Mouse (Mus musculus): ENCODE results near the gene Mapk1ip1l. TPM values are rescaled to one million over a fixed set of nuclear protein-coding genes. Genes with fewer than 3 reads are reported as not detected.

Gene Mapk1ip1l
- polyA plus RNA-seq, 1 experiment from 2014 or later = 79.9 TPM

GRCm38 (mm10) chr14:47367461-47367860 lies 69.4 kb downstream of the Mapk1ip1l start, which contains the start of gene Lgals3:
TSS of gene Lgals3 (plus strand) at chr14:47367751.
- 32% methylated on average over 9 of the region's 9 CpGs for WGBS
- Histone ChIP-seq H3K4me3 (no peak within 1 kb of the TSS), H3K4me1 (peaks cover 11% of the 10 kb centered on the region), H3K27ac (replicated peaks) (no peak within 1 kb of the TSS), H3K9ac (replicated peaks) (no peak within 1 kb of the TSS), H3K4me2 (replicated peaks) (peak within 1 kb of the TSS; percentile 35), H3K27me3 (0 out of 2 replicates have a peak, but pooled peaks cover 3% of the 10 kb centered on the region), H3K9me3 (no peaks in the 10 kb centered on the region), H3K36me3 (no peaks in the 10 kb centered on the region)
- peak; percentile 77 for ATAC-seq (ENCODE audit: low FRiP score, low read depth)

GRCm38 (mm10) chr14:47369741-47370140 lies 71.7 kb downstream of the Mapk1ip1l start:
- no peak overlapping the region for H3K27ac ChIP-seq (replicated peaks)
- no peaks in the 10 kb centered on the region for H3K9me3 ChIP-seq
- no peaks in the 10 kb centered on the region for H3K36me3 ChIP-seq
- H3K4me2 ChIP-seq (replicated peaks) = no peak overlapping the region
- H3K4me1 ChIP-seq = peaks cover 18% of the 10 kb centered on the region
- 90% methylated on average over 5 of the region's 5 CpGs for WGBS
- H3K4me3 ChIP-seq = no peak overlapping the region
- H3K27me3 ChIP-seq = peaks cover 19% of the 10 kb centered on the region
- ATAC-seq (ENCODE audit: low FRiP score, low read depth) = no peak
- no peak overlapping the region for H3K9ac ChIP-seq (replicated peaks)

- no peak for ATAC-seq (ENCODE audit: low FRiP score, low read depth)
- WGBS = 78% methylated on average over 3 of the region's 3 CpGs
Observed at GRCm38 (mm10) chr14:47370790-47371189, 72.7 kb downstream of the Mapk1ip1l start.

GRCm38 (mm10) chr14:47371689-47372088 lies 73.6 kb downstream of the Mapk1ip1l start:
- H3K9me3 ChIP-seq = no peaks in the 10 kb centered on the region
- peaks cover 15% of the 10 kb centered on the region for H3K4me1 ChIP-seq
- H3K27me3 ChIP-seq = peaks cover 17% of the 10 kb centered on the region
- no peak overlapping the region for H3K9ac ChIP-seq (replicated peaks)
- no peak for ATAC-seq (ENCODE audit: low FRiP score, low read depth)
- no peaks in the 10 kb centered on the region for H3K36me3 ChIP-seq
- 69% methylated on average over 6 of the region's 6 CpGs for WGBS
- H3K27ac ChIP-seq (replicated peaks) = no peak overlapping the region
- no peak overlapping the region for H3K4me3 ChIP-seq
- H3K4me2 ChIP-seq (replicated peaks) = no peak overlapping the region

More at GRCm38 (mm10) chr14:47370790-47371189, 72.7 kb downstream of the Mapk1ip1l start:
- H3K9ac ChIP-seq (replicated peaks) = no peak overlapping the region
- no peak overlapping the region for H3K4me2 ChIP-seq (replicated peaks)
- H3K36me3 ChIP-seq = no peaks in the 10 kb centered on the region
- H3K9me3 ChIP-seq = no peaks in the 10 kb centered on the region
- H3K27ac ChIP-seq (replicated peaks) = no peak overlapping the region
- H3K27me3 ChIP-seq = peaks cover 17% of the 10 kb centered on the region
- peaks cover 15% of the 10 kb centered on the region for H3K4me1 ChIP-seq
- H3K4me3 ChIP-seq = no peak overlapping the region

Other genes starting within 250 kb of the Mapk1ip1l start
- 3.1 and 5.0 TPM in 2 replicates for gene Gch1, start 108.9 kb upstream of the Mapk1ip1l start, polyA plus RNA-seq (2016; fragmentation: Nextera tagmentation; extraction: Ambion mirVana)
- 41.6 and 42.3 TPM in 2 replicates for gene Wdhd1, start 21.4 kb upstream of the Mapk1ip1l start, polyA plus RNA-seq (2016; fragmentation: Nextera tagmentation; extraction: Ambion mirVana)
- 4.3 and 4.9 TPM in 2 replicates for gene Socs4, start 21.3 kb upstream of the Mapk1ip1l start, polyA plus RNA-seq (2016; fragmentation: Nextera tagmentation; extraction: Ambion mirVana)
- 0.94 and 1.1 TPM in 2 replicates for gene Lgals3, start 69.5 kb downstream of the Mapk1ip1l start, polyA plus RNA-seq (2016; fragmentation: Nextera tagmentation; extraction: Ambion mirVana)
- 50.0 and 51.0 TPM in 2 replicates for gene Dlgap5, start 120.1 kb downstream of the Mapk1ip1l start, polyA plus RNA-seq (2016; fragmentation: Nextera tagmentation; extraction: Ambion mirVana)
- gene Fbxo34, start 152.2 kb downstream of the Mapk1ip1l start, polyA plus RNA-seq (2016; fragmentation: Nextera tagmentation; extraction: Ambion mirVana) = 26.4 and 26.5 TPM in 2 replicates